ENCODE assay signal across 12 mouse cellular contexts in the genomic region with DNA sequence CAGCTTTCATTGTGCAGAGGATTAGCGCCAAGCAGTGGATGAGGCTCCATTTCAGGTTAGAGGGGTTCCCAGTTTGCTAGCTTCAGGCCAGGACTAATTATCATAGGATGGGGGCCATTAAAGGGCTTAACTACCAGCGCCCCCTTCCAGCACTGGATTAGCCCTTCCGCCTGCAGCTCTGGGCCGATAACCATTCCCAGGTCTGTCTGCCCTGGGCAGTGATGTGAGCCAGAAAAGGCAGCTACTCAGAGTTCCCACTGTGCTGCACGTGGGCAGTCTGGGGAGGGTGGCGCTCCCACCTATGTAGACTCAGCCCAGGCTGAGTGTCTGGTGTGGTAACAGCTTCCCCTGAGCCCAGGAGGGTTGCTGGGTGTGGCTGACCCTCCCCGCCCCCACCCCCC.
DNase-seq lines count a peak whose midpoint lies in the region; ATAC-seq and TF ChIP-seq lines count a peak whose summit lies in the region.
"Had no signal": no experiment of that assay in that cellular context is flagged by ENCODE, and none has a peak within 500 bp of the region (broad histone marks: within the 10 kb centered on the region; RNA-seq: fewer than 3 reads in every experiment).

No protein-coding gene starts in this region.

- H3K4me3 ChIP-seq in hindbrain, postnatal 0 days (ENCODE audit: low read length): no peak overlapping the region
- H3K4me3 ChIP-seq in midbrain, embryonic 15.5 days: no peak overlapping the region

- TF ChIP-seq CTCF in brain, embryonic 14.5 days (IDR thresholded peaks at IDR 0.05; ENCODE audit: borderline replicate concordance, extremely low read depth, insufficient read depth, insufficient read length): no peak
- TF ChIP-seq CTCF in hindbrain, postnatal 0 days (IDR thresholded peaks at IDR 0.05; ENCODE audit: low read depth): no peak

- no peak for TF ChIP-seq POLR2A in brain, embryonic 14.5 days (IDR thresholded peaks at IDR 0.05; ENCODE audit: borderline replicate concordance, extremely low read depth, insufficient read depth, insufficient read length, poor library complexity, severe bottlenecking)

- H3K27me3 ChIP-seq in hindbrain, postnatal 0 days (ENCODE audit: insufficient read depth, low read length): no peaks in the 10 kb centered on the region
- H3K27me3 ChIP-seq in midbrain, embryonic 15.5 days (replicated peaks): 0 out of 2 replicates have a peak, but pooled peaks cover 3% of the 10 kb centered on the region
- H3K27me3 ChIP-seq: CH12.LX had no signal

- ATAC-seq in hindbrain, postnatal 0 days: no peak
- peak; percentile 82 for ATAC-seq in midbrain, embryonic 15.5 days (replicated peaks)

- H3K4me2 ChIP-seq in hindbrain, postnatal 0 days (ENCODE audit: low read depth, low read length): no peak overlapping the region
- H3K4me2 ChIP-seq in midbrain, embryonic 15.5 days: no peak overlapping the region

- H3K9me3 ChIP-seq in hindbrain, postnatal 0 days (ENCODE audit: low read length): no peaks in the 10 kb centered on the region
- H3K9me3 ChIP-seq in midbrain, embryonic 15.5 days: no peaks in the 10 kb centered on the region

- no peak overlapping the region for H3K27ac ChIP-seq in hindbrain, postnatal 0 days
- H3K27ac ChIP-seq in midbrain, embryonic 15.5 days: no peak overlapping the region; the same call in 1 of the 2 replicates
- H3K27ac ChIP-seq: kidney, postnatal 0 days had no signal

- 26% methylated on average over 7 of the region's 7 CpGs for WGBS in hindbrain, postnatal 0 days
- WGBS in midbrain, embryonic 15.5 days: 14% methylated on average over 7 of the region's 7 CpGs

- no peak overlapping the region for H3K9ac ChIP-seq in hindbrain, postnatal 0 days (replicated peaks; ENCODE audit: low read length)
- no peak overlapping the region for H3K9ac ChIP-seq in midbrain, embryonic 15.5 days

- no peaks in the 10 kb centered on the region for H3K36me3 ChIP-seq in hindbrain, postnatal 0 days (ENCODE audit: insufficient read depth, low read length)
- no peaks in the 10 kb centered on the region for H3K36me3 ChIP-seq in midbrain, embryonic 15.5 days (replicated peaks)

- DNase-seq in brain, embryonic 14.5 days (ENCODE audit: low read depth): peak; percentile 81
- DNase-seq in embryo, embryonic 9.5 days (ENCODE audit: extremely low spot score): peak; percentile 32
- peak; percentile 5 for DNase-seq in hindbrain, postnatal 0 days (ENCODE audit: low spot score)
- DNase-seq in frontal cortex, postnatal 25 days (ENCODE audit: low spot score in 2 of 2): no peak
- DNase-seq in thymus, postnatal 25 days: no peak
- no peak for DNase-seq in urinary bladder, postnatal 36 days (ENCODE audit: low spot score in 2 of 2)
- DNase-seq in kidney, adult 9 months: no peak
- DNase-seq: adrenal gland, postnatal 14 days; lung, postnatal 36 days had no signal

- H3K4me1 ChIP-seq in hindbrain, postnatal 0 days (ENCODE audit: insufficient read depth, low read length): no peaks in the 10 kb centered on the region
- H3K4me1 ChIP-seq in midbrain, embryonic 15.5 days: peaks cover 10% of the 10 kb centered on the region

Comparison
In these comparisons a context has a peak if more than half of its experiments do, and no peak if none do; other contexts are left out.
1. DNase-seq: peak in brain, embryonic 14.5 days (single experiment), embryo, embryonic 9.5 days (single experiment) and hindbrain, postnatal 0 days (single experiment); none in frontal cortex, postnatal 25 days (0 of 2), thymus, postnatal 25 days (single experiment), urinary bladder, postnatal 36 days (0 of 2) and kidney, adult 9 months (single experiment).